Mouse (Mus musculus): Measurements from ENCODE around the gene Tmem256.
A peak's percentile ranks its signal among the peaks of the same experiment; 100 is the strongest.
"Not testable (repeated sequence)": the region's sequence is repeated elsewhere in the genome, so short reads cannot be mapped to it uniquely, and the experiment has no call there.

Tmem256 gene

GRCm38 (mm10) chr11:69854680-69855079 is 16.4 kb downstream of the Tmem256 start:
- DNase-seq (ENCODE audit: low read depth, low spot score): no peak

GRCm38 (mm10) chr11:69855347-69855746 is 17.0 kb downstream of the Tmem256 start:
- DNase-seq (ENCODE audit: low read depth, low spot score): no peak

- DNase-seq (ENCODE audit: low read depth, low spot score): no peak
These were observed 20.0 kb downstream of the Tmem256 start, which contains the start of gene Tnk1 for GRCm38 (mm10) chr11:69858113-69858998. TSS of gene Tnk1 (minus strand) at chr11:69858730.

- DNase-seq (ENCODE audit: low read depth, low spot score): not testable (repeated sequence)
These were observed 25.4 kb downstream of the Tmem256 start for GRCm38 (mm10) chr11:69863729-69864128.

GRCm38 (mm10) chr11:69864138-69864860 is 26.0 kb downstream of the Tmem256 start:
- no peak for DNase-seq (ENCODE audit: low read depth, low spot score)

GRCm38 (mm10) chr11:69865561-69865960 is 27.2 kb downstream of the Tmem256 start:
- DNase-seq (ENCODE audit: low read depth, low spot score): no peak

- no peak for DNase-seq (ENCODE audit: low read depth, low spot score)
These were observed 29.0 kb downstream of the Tmem256 start for GRCm38 (mm10) chr11:69867335-69867734.

GRCm38 (mm10) chr11:69870289-69871069 is 32.2 kb downstream of the Tmem256 start:
- DNase-seq (ENCODE audit: low read depth, low spot score): no peak

- DNase-seq (ENCODE audit: low read depth, low spot score): no peak
These were observed 33.5 kb downstream of the Tmem256 start for GRCm38 (mm10) chr11:69871822-69872221.

GRCm38 (mm10) chr11:69872451-69872850 is 34.1 kb downstream of the Tmem256 start:
- DNase-seq (ENCODE audit: low read depth, low spot score): no peak

GRCm38 (mm10) chr11:69876186-69876585 is 37.9 kb downstream of the Tmem256 start:
- no peak for DNase-seq (ENCODE audit: low read depth, low spot score)

GRCm38 (mm10) chr11:69876867-69877266 is 38.6 kb downstream of the Tmem256 start:
- DNase-seq (ENCODE audit: low read depth, low spot score): peak; percentile 79

- no peak for DNase-seq (ENCODE audit: low read depth, low spot score)
These were observed 39.6 kb downstream of the Tmem256 start, which contains the start of gene Tmem95 for GRCm38 (mm10) chr11:69877878-69878277. TSS of gene Tmem95 (minus strand) at chr11:69878018.

- DNase-seq (ENCODE audit: low read depth, low spot score): no peak
These were observed 40.1 kb downstream of the Tmem256 start for GRCm38 (mm10) chr11:69878399-69878798.

- DNase-seq (ENCODE audit: low read depth, low spot score): no peak
These were observed 40.6 kb downstream of the Tmem256 start for GRCm38 (mm10) chr11:69878952-69879351.

GRCm38 (mm10) chr11:69879711-69880110 is 41.4 kb downstream of the Tmem256 start:
- no peak for DNase-seq (ENCODE audit: low read depth, low spot score)

GRCm38 (mm10) chr11:69880506-69880852 is 42.2 kb downstream of the Tmem256 start:
- DNase-seq (ENCODE audit: low read depth, low spot score): no peak

- DNase-seq (ENCODE audit: low read depth, low spot score): no peak
These were observed 42.7 kb downstream of the Tmem256 start, which contains the start of gene Kctd11 for GRCm38 (mm10) chr11:69880853-69881603. TSS of gene Kctd11 (minus strand) at chr11:69881406.

- no peak for DNase-seq (ENCODE audit: low read depth, low spot score)
These were observed 43.7 kb downstream of the Tmem256 start for GRCm38 (mm10) chr11:69881787-69882670.

- no peak for DNase-seq (ENCODE audit: low read depth, low spot score)
These were observed 44.8 kb downstream of the Tmem256 start for GRCm38 (mm10) chr11:69883066-69883465.

Data from c-Kit-negative CD71-positive TER-119-positive erythroid progenitor cells, embryonic 14.5 days (primary cell).